Mouse (Mus musculus): ENCODE data around the gene Mpc2. TPM values are rescaled to one million over a fixed set of nuclear protein-coding genes. Genes with fewer than 3 reads are reported as not detected.

Mpc2 gene
- total and polyA plus RNA-seq, 2 experiments from 2014 or later = 127 to 251 TPM

DNA sequence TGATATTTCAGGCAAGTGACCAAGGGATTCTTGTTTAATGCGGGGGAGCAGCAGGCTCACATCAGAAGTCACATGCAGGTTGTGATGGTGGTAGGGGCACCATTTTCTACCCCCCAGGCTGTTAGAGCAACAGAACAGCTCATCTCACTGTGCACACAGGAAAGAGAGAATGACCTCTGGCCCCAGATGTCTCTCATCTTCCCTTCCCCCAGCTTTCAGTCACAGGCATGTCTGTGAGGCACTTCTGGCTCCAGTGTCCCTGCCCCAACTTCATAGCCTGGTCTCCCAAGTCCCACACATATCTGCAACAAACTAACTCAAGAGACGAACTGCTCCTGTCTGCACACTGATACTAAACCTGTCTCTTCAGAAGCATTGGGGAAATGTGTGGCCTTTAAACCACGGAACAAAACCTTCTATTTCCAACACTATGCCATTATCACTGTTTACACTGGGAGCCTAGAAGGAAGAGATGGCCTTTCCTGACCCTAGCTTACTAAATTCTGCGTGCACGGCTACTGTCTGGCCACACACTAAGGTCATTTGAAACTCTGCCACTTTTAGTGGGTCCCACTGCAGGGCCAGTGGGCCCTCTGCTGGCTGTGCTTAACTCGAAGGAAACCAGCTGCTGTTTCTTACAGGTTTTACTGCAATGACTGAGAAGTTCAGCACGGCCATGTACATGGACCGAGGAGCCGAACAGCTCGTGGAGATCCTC, 43.0 kb downstream of the Mpc2 start:
- no peaks in the 10 kb centered on the region for H3K27me3 ChIP-seq (ENCODE audit: insufficient read depth, low read length)
- H3K9me3 ChIP-seq (ENCODE audit: low read length) = no peaks in the 10 kb centered on the region
- TF ChIP-seq CTCF (IDR thresholded peaks at IDR 0.05; ENCODE audit: low read depth) = peak; percentile 40
- no peak for ATAC-seq
- no peak overlapping the region for H3K27ac ChIP-seq (ENCODE audit: low read depth, low read length)
- no peak overlapping the region for H3K4me2 ChIP-seq (ENCODE audit: low read depth)
- no peak for DNase-seq
- no peaks in the 10 kb centered on the region for H3K36me3 ChIP-seq (ENCODE audit: insufficient read depth)
- H3K4me1 ChIP-seq (ENCODE audit: insufficient read depth) = no peaks in the 10 kb centered on the region
- no peak overlapping the region for H3K9ac ChIP-seq
- WGBS = 68% methylated on average over 10 of the region's 10 CpGs
- no peak overlapping the region for H3K4me3 ChIP-seq (ENCODE audit: low read depth, low read length)

DNA sequence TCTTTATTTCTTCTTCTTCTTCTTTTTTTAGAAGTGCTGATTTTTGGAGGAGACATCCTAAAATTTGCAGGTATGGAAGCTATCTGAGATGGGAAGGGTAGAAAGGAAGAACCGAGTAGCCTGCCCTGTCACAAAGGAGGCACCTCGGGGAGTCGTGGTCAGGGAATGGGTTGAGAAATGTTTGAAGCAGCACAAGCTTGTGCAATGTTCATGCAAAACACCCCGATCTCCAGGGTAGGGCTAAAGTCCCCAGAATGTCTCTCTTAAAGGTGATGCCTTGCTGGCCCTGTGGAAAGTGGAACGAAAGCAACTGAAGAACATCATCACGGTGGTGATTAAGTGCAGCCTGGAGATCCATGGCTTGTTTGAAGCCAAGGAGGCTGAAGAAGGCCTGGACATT, 45.9 kb downstream of the Mpc2 start:
- Histone ChIP-seq H3K9me3 (ENCODE audit: low read length) (no peaks in the 10 kb centered on the region), H3K9ac (no peak overlapping the region), H3K4me1 (ENCODE audit: insufficient read depth) (no peaks in the 10 kb centered on the region), H3K27me3 (ENCODE audit: insufficient read depth, low read length) (no peaks in the 10 kb centered on the region), H3K4me3 (ENCODE audit: low read depth, low read length) (no peak overlapping the region), H3K4me2 (ENCODE audit: low read depth) (no peak overlapping the region), H3K36me3 (ENCODE audit: insufficient read depth) (no peaks in the 10 kb centered on the region), H3K27ac (ENCODE audit: low read depth, low read length) (no peak overlapping the region)
- TF ChIP-seq CTCF (IDR thresholded peaks at IDR 0.05; ENCODE audit: low read depth) = no peak
- ATAC-seq (no peak), DNase-seq (no peak)
- 91% methylated on average over 6 of the region's 6 CpGs for WGBS

DNA sequence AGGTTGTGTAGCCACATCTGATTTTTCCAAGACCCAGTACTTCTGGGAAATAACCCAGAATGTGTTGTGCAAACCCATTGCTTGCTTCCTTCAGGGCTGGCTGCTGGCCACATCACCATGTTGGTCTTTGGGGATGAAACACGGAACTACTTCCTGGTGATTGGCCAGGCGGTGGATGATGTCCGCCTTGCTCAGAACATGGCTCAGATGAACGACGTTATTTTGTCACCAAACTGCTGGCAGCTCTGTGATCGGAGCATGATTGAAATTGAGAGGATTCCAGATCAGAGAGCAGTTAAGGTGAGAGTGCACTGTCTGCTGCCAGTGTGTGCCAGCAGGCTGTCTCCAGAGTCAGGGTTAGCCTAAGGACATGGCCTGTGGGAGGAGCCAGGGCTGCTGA, 49.7 kb downstream of the Mpc2 start:
- Histone ChIP-seq H3K4me1 (ENCODE audit: insufficient read depth) (no peaks in the 10 kb centered on the region), H3K36me3 (ENCODE audit: insufficient read depth) (no peaks in the 10 kb centered on the region), H3K4me3 (ENCODE audit: low read depth, low read length) (no peak overlapping the region), H3K9me3 (ENCODE audit: low read length) (no peaks in the 10 kb centered on the region), H3K27ac (ENCODE audit: low read depth, low read length) (no peak overlapping the region), H3K4me2 (ENCODE audit: low read depth) (no peak overlapping the region), H3K27me3 (ENCODE audit: insufficient read depth, low read length) (no peaks in the 10 kb centered on the region), H3K9ac (no peak overlapping the region)
- ATAC-seq (no peak), DNase-seq (no peak)
- TF ChIP-seq CTCF (IDR thresholded peaks at IDR 0.05; ENCODE audit: low read depth) = no peak
- 82% methylated on average over 6 of the region's 6 CpGs for WGBS

DNA sequence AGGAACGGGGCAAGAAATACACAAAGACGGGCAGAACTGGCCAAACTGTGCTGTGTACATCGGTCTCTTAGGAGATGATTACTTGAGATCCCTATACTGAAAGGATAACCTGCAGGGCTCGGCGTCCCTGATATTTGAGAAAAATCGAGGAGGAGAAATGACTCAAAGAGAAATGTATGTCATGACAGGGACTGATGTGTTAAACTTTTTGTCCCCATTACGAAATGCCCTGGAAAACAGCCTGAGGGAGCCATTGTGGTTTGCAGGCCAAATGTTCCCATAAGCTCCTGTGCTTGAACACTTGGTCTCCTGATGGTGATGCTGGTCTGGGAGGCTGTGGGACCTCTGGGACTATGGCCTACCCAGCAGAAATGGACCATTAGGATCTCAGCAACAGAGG, 60.3 kb downstream of the Mpc2 start:
- DNase-seq (no peak), ATAC-seq (no peak)
- 88% methylated on average over 7 of the region's 7 CpGs for WGBS
- no peak for TF ChIP-seq CTCF (IDR thresholded peaks at IDR 0.05; ENCODE audit: low read depth)
- no peak overlapping the region for H3K4me3 ChIP-seq (ENCODE audit: low read depth, low read length)
- no peak overlapping the region for H3K27ac ChIP-seq (ENCODE audit: low read depth, low read length)
- H3K36me3 ChIP-seq (ENCODE audit: insufficient read depth) = no peaks in the 10 kb centered on the region
- H3K27me3 ChIP-seq (ENCODE audit: insufficient read depth, low read length) = no peaks in the 10 kb centered on the region
- H3K4me2 ChIP-seq (ENCODE audit: low read depth) = no peak overlapping the region
- H3K9me3 ChIP-seq (ENCODE audit: low read length) = no peaks in the 10 kb centered on the region
- H3K9ac ChIP-seq = no peak overlapping the region
- H3K4me1 ChIP-seq (ENCODE audit: insufficient read depth) = no peaks in the 10 kb centered on the region

Other genes starting within 250 kb of the Mpc2 start
- 52.4 and 54.8 TPM in 2 replicates for gene Tiprl, start 223.6 kb upstream of the Mpc2 start, total RNA-seq (2014; rRNA removed)
- 151 and 152 TPM in 2 replicates for gene Tiprl, start 223.6 kb upstream of the Mpc2 start, polyA plus RNA-seq (2015; fragmentation: Nextera tagmentation; extraction: Ambion mirVana)
- 40.9 and 51.0 TPM in 2 replicates for gene Gpr161, start 164.8 kb upstream of the Mpc2 start, total RNA-seq (2014; rRNA removed)
- 2.5 and 2.8 TPM in 2 replicates for gene Gpr161, start 164.8 kb upstream of the Mpc2 start, polyA plus RNA-seq (2015; fragmentation: Nextera tagmentation; extraction: Ambion mirVana)
- 43.5 and 45.7 TPM in 2 replicates for gene Dcaf6, start 162 bp upstream of the Mpc2 start, total RNA-seq (2014; rRNA removed)
- 20.9 and 23.6 TPM in 2 replicates for gene Dcaf6, start 162 bp upstream of the Mpc2 start, polyA plus RNA-seq (2015; fragmentation: Nextera tagmentation; extraction: Ambion mirVana)
- gene Adcy10, start 24.5 kb downstream of the Mpc2 start, total RNA-seq (2014; rRNA removed) = 0.31 TPM in 1 of 2 replicates, not detected in the other
- gene Adcy10, start 24.5 kb downstream of the Mpc2 start, polyA plus RNA-seq (2015; fragmentation: Nextera tagmentation; extraction: Ambion mirVana) = 0.10 TPM in 1 of 2 replicates, not detected in the other
- 23.9 and 25.2 TPM in 2 replicates for gene Mpzl1, start 173.9 kb downstream of the Mpc2 start, total RNA-seq (2014; rRNA removed)
- 117 and 127 TPM in 2 replicates for gene Mpzl1, start 173.9 kb downstream of the Mpc2 start, polyA plus RNA-seq (2015; fragmentation: Nextera tagmentation; extraction: Ambion mirVana)
- 5.9 and 8.0 TPM in 2 replicates for gene Rcsd1, start 249.1 kb downstream of the Mpc2 start, total RNA-seq (2014; rRNA removed)
- 7.5 and 7.9 TPM in 2 replicates for gene Rcsd1, start 249.1 kb downstream of the Mpc2 start, polyA plus RNA-seq (2015; fragmentation: Nextera tagmentation; extraction: Ambion mirVana)

All from forebrain, postnatal 0 days (tissue).